Mouse (Mus musculus) limb, embryonic 14.5 days (tissue): ENCODE measurements around the gene Txnrd1. TPM values are rescaled to one million over a fixed set of nuclear protein-coding genes. Genes with fewer than 3 reads are reported as not detected.

Source experiments
- ATAC-seq: fragments of 200-750 bp; cut with Nextera tagmentation; 2 replicates; pipeline ENCODE4 v1.8.0; 2017; ENCODE audit warnings: low read depth, moderate number of reproducible peaks, moderate TSS enrichment; ENCODE audit not compliant: low FRiP score
- DNase-seq: peaks from one replicate; pipeline ENCODE4 v3.0.0-alpha.2; 2015; ENCODE audit warnings: low spot score
- H3K27ac ChIP-seq: fragments of 300-500 bp; sonication (generic); replicated peaks from 2 replicates; pipeline ENCODE4 v1.5.1; 2014; ENCODE audit warnings: low read depth, mild to moderate bottlenecking, low read length, moderate library complexity, mixed read lengths
- H3K27me3 ChIP-seq: fragments of 300-500 bp; sonication (generic); 2 replicates; pipeline ENCODE4 v1.6.1; 2014; ENCODE audit warnings: low read length, mixed read lengths; ENCODE audit not compliant: control insufficient read depth, insufficient read depth
- H3K36me3 ChIP-seq: fragments of 300-500 bp; sonication (generic); 2 replicates; pipeline ENCODE4 v1.6.1; 2014; ENCODE audit warnings: mild to moderate bottlenecking, low read length, moderate library complexity, mixed read lengths; ENCODE audit not compliant: control insufficient read depth, insufficient read depth
- H3K4me1 ChIP-seq: fragments of 300-500 bp; sonication (generic); 2 replicates; pipeline ENCODE4 v1.6.1; 2014; ENCODE audit warnings: antibody characterized with exemption, low read length, mixed read lengths; ENCODE audit not compliant: control insufficient read depth, insufficient read depth
- H3K4me2 ChIP-seq: fragments of 300-500 bp; sonication (generic); replicated peaks from 2 replicates; pipeline ENCODE4 v1.6.1; 2014; ENCODE audit warnings: low read depth, mild to moderate bottlenecking, low read length, moderate library complexity; ENCODE audit not compliant: severe bottlenecking
- H3K4me3 ChIP-seq: fragments of 300-500 bp; sonication (generic); replicated peaks from 2 replicates; pipeline ENCODE4 v1.5.1; 2014; ENCODE audit warnings: low read length
- H3K9ac ChIP-seq: fragments of 300-500 bp; sonication (generic); 2 replicates; pipeline ENCODE4 v1.6.1; 2014; ENCODE audit warnings: mild to moderate bottlenecking, low read depth, low read length, moderate library complexity; ENCODE audit not compliant: severe bottlenecking
- H3K9me3 ChIP-seq: fragments of 300-500 bp; sonication (generic); 2 replicates; pipeline ENCODE4 v1.6.1; 2016; ENCODE audit warnings: low read length; ENCODE audit not compliant: control insufficient read depth
- POLR2A ChIP-seq: fragments of 200-500 bp; IDR thresholded peaks from 2 replicates; pipeline ENCODE4 v1.8.0; 2012; ENCODE audit warnings: inconsistent platforms, mild to moderate bottlenecking, moderate library complexity, borderline replicate concordance; ENCODE audit not compliant: insufficient read depth, insufficient read length; ENCODE audit errors: extremely low read depth
- WGBS: fragments of 180-500 bp; shearing (Covaris S2); extraction: QIAGEN DNeasy Blood & Tissue Kit; methylation state at CpG from one replicate; pipeline ENCODE4 v1.1.7; 2014; 5-methylcytosine and 5-hydroxymethylcytosine counted together
- polyA plus RNA-seq, 2 experiments: library from polyadenylated mRNA; depleted of rRNA in 1 of 2; stranded (reverse) in 1 of 2; unstranded in 1 of 2; fragments of >200 nt; fragmentation: Nextera tagmentation in 1 of 2; extraction: Ambion mirVana in 1 of 2; gene quantifications; 2 replicates each; pipeline versions ENCODE4 v1.2.1 to v1.2.3; 2012 to 2014

Gene Txnrd1
- polyA plus RNA-seq, 2 experiments, result 67.7 to 87.9 TPM

GRCm38 (mm10) chr10:82817514-82817913 is 16.2 kb upstream of the Txnrd1 start:
- H3K9me3 ChIP-seq, result no peaks in the 10 kb centered on the region
- DNase-seq (no peak), ATAC-seq (no peak)
- H3K4me1 ChIP-seq, result peaks cover 6% of the 10 kb centered on the region; the same call in 1 of the 2 replicates
- no peak overlapping the region for H3K4me3 ChIP-seq
- H3K36me3 ChIP-seq, result no peaks in the 10 kb centered on the region
- no peak for TF ChIP-seq POLR2A
- 91% methylated on average over 3 of the region's 3 CpGs for WGBS
- no peaks in the 10 kb centered on the region for H3K27me3 ChIP-seq
- no peak overlapping the region for H3K4me2 ChIP-seq
- H3K9ac ChIP-seq, result no peak overlapping the region
- H3K27ac ChIP-seq, result no peak overlapping the region

- DNase-seq (no peak), ATAC-seq (no peak)
- Histone ChIP-seq H3K36me3 (no peaks in the 10 kb centered on the region), H3K9ac (no peak overlapping the region), H3K27me3 (no peaks in the 10 kb centered on the region), H3K4me2 (no peak overlapping the region), H3K4me1 (peaks cover 6% of the 10 kb centered on the region; the same call in 1 of the 2 replicates), H3K4me3 (no peak overlapping the region), H3K27ac (no peak overlapping the region), H3K9me3 (no peaks in the 10 kb centered on the region)
- no peak for TF ChIP-seq POLR2A
- 77% methylated on average over 9 of the region's 9 CpGs for WGBS
Observed at GRCm38 (mm10) chr10:82817936-82818335, 15.8 kb upstream of the Txnrd1 start.

- Histone ChIP-seq H3K27me3 (no peaks in the 10 kb centered on the region), H3K9me3 (no peaks in the 10 kb centered on the region), H3K36me3 (no peaks in the 10 kb centered on the region), H3K9ac (no peak overlapping the region), H3K4me3 (no peak overlapping the region), H3K4me2 (no peak overlapping the region), H3K4me1 (peaks cover 11% of the 10 kb centered on the region; the same call in 1 of the 2 replicates), H3K27ac (no peak overlapping the region)
- DNase-seq (no peak), ATAC-seq (no peak)
- WGBS, result 85% methylated on average over 6 of the region's 6 CpGs
- no peak for TF ChIP-seq POLR2A
Observed at GRCm38 (mm10) chr10:82818661-82819060, 15.1 kb upstream of the Txnrd1 start.

GRCm38 (mm10) chr10:82823108-82823778 is 10.5 kb upstream of the Txnrd1 start:
- DNase-seq (peak; percentile 60), ATAC-seq (peak; percentile 81)
- no peak for TF ChIP-seq POLR2A
- Histone ChIP-seq H3K9me3 (no peaks in the 10 kb centered on the region), H3K9ac (no peak overlapping the region), H3K36me3 (no peaks in the 10 kb centered on the region), H3K4me3 (no peak overlapping the region), H3K4me1 (0 out of 2 replicates have a peak, but pooled peaks cover 11% of the 10 kb centered on the region), H3K27me3 (no peaks in the 10 kb centered on the region), H3K4me2 (no peak overlapping the region), H3K27ac (peak overlapping the region; percentile 55)
- WGBS, result 30% methylated on average over 14 of the region's 14 CpGs

GRCm38 (mm10) chr10:82823779-82824177 is 10.0 kb upstream of the Txnrd1 start:
- Histone ChIP-seq H3K4me3 (no peak overlapping the region), H3K4me1 (0 out of 2 replicates have a peak, but pooled peaks cover 11% of the 10 kb centered on the region), H3K27me3 (no peaks in the 10 kb centered on the region), H3K36me3 (no peaks in the 10 kb centered on the region), H3K9ac (no peak overlapping the region), H3K4me2 (no peak overlapping the region), H3K27ac (peak overlapping the region; percentile 55), H3K9me3 (no peaks in the 10 kb centered on the region)
- TF ChIP-seq POLR2A, result no peak
- 64% methylated on average over 5 of the region's 5 CpGs for WGBS
- DNase-seq (no peak), ATAC-seq (no peak)
